ENCODE assay signal across 14 mouse cellular contexts in the genomic region with DNA sequence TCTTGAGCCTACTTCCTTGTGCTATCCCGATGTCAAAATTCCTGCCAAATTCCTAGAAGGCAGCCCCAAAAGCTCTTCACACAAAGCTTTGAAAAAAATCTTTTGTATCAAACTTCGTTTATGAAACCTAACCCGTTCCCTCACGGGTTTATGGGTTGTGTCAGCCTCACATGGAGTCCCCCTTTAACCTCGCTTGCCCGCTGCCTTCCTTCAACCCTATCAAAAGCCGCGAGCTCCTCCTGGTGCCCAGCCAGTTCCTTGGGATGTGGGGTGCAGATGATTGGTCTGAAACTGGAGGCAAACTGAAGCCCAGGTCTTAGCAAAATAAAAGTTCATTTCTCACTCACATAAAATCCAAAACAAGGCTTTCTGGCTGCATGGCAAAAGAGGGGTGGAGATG.
DNase-seq lines count a peak whose midpoint lies in the region; ATAC-seq and TF ChIP-seq lines count a peak whose summit lies in the region.
"Had no signal": no experiment of that assay in that cellular context is flagged by ENCODE, and none has a peak within 500 bp of the region (broad histone marks: within the 10 kb centered on the region; RNA-seq: fewer than 3 reads in every experiment).

No protein-coding gene starts in this region.

- H3K4me3 ChIP-seq in embryonic facial prominence, embryonic 12.5 days, result no peak overlapping the region
- H3K4me3 ChIP-seq in embryonic facial prominence, embryonic 10.5 days, result no peak overlapping the region
- H3K4me3 ChIP-seq in kidney, adult 2 months (ENCODE audit: insufficient read depth, low read depth, low read length), result no peak overlapping the region
- H3K4me3 ChIP-seq in kidney, embryonic 15.5 days (replicated peaks), result no peak overlapping the region
- H3K4me3 ChIP-seq in myocyte, result no peak overlapping the region
- H3K4me3 ChIP-seq: embryonic facial prominence, embryonic 13.5 days; forebrain, embryonic 13.5 days; limb, embryonic 12.5 days; megakaryocyte, embryonic 14.5 days had no signal

- no peak for ATAC-seq in embryonic facial prominence, embryonic 12.5 days (ENCODE audit: insufficient number of reproducible peaks, insufficient read depth, low FRiP score, low TSS enrichment)
- ATAC-seq in kidney, embryonic 15.5 days (replicated peaks; ENCODE audit: low FRiP score), result no peak
- ATAC-seq: forebrain, embryonic 13.5 days had no signal

- TF ChIP-seq CTCF in kidney, adult 2 months (conservative IDR thresholded peaks at IDR 0.05; ENCODE audit: insufficient read depth, insufficient read length, low read depth, low read length), result peak; percentile 24; the same call in 1 of the 2 replicates

- WGBS in embryonic facial prominence, embryonic 12.5 days, result 66% methylated on average over 8 of the region's 8 CpGs
- WGBS in embryonic facial prominence, embryonic 10.5 days, result 74% methylated on average over 8 of the region's 8 CpGs
- 28% methylated on average over 8 of the region's 8 CpGs for WGBS in kidney, adult 2 months
- 38% methylated on average over 8 of the region's 8 CpGs for WGBS in kidney, embryonic 15.5 days

- TF ChIP-seq POLR2A in kidney, adult 2 months (IDR thresholded peaks at IDR 0.05; ENCODE audit: low read depth, low read length), result no peak
- TF ChIP-seq POLR2A in myocyte (IDR thresholded peaks at IDR 0.05; ENCODE audit: insufficient read length, low read depth), result no peak

- peaks cover 5% of the 10 kb centered on the region; the same call in 1 of the 2 replicates for H3K4me1 ChIP-seq in embryonic facial prominence, embryonic 12.5 days
- H3K4me1 ChIP-seq in embryonic facial prominence, embryonic 10.5 days, result peaks cover 39% of the 10 kb centered on the region
- no peaks in the 10 kb centered on the region for H3K4me1 ChIP-seq in kidney, adult 2 months (ENCODE audit: control insufficient read depth, insufficient read depth, low read length)
- H3K4me1 ChIP-seq in kidney, embryonic 15.5 days, result peaks cover 22% of the 10 kb centered on the region
- H3K4me1 ChIP-seq: limb, embryonic 12.5 days; megakaryocyte, embryonic 14.5 days had no signal

- intact Hi-C loops in left cerebral cortex, postnatal 10 days (cut with DNase I), result loop anchor here (10.0 kb wide), 1 partner anchor 491 kb away; a partner anchor contains a TSS

- H3K36me3 ChIP-seq in embryonic facial prominence, embryonic 12.5 days, result no peaks in the 10 kb centered on the region
- H3K36me3 ChIP-seq in embryonic facial prominence, embryonic 10.5 days (replicated peaks), result no peaks in the 10 kb centered on the region
- H3K36me3 ChIP-seq in kidney, adult 2 months (ENCODE audit: control insufficient read depth, insufficient read depth, low read length), result no peaks in the 10 kb centered on the region
- no peaks in the 10 kb centered on the region for H3K36me3 ChIP-seq in kidney, embryonic 15.5 days
- no peaks in the 10 kb centered on the region for H3K36me3 ChIP-seq in myocyte (ENCODE audit: control insufficient read depth, insufficient read depth)
- H3K36me3 ChIP-seq: embryonic facial prominence, embryonic 13.5 days; G1E; limb, embryonic 12.5 days had no signal

- no peak for DNase-seq in embryonic facial prominence, embryonic 10.5 days (ENCODE audit: low spot score)
- no peak for DNase-seq in kidney, adult 2 months
- DNase-seq in urinary bladder, postnatal 10 days (ENCODE audit: low spot score), result peak; percentile 26
- DNase-seq in urinary bladder, postnatal 4 days (ENCODE audit: low spot score in 2 of 2), result no peak
- no peak for DNase-seq in left cerebral cortex, postnatal 10 days (ENCODE audit: extremely low spot score in 1 of 2, low spot score in 2 of 2)
- DNase-seq: right cerebral cortex, postnatal 25 days had no signal

- no peaks in the 10 kb centered on the region for H3K79me2 ChIP-seq in myocyte (ENCODE audit: control insufficient read depth, insufficient read depth)

- no peaks in the 10 kb centered on the region for H3K9me3 ChIP-seq in embryonic facial prominence, embryonic 12.5 days
- H3K9me3 ChIP-seq in embryonic facial prominence, embryonic 10.5 days, result no peaks in the 10 kb centered on the region
- H3K9me3 ChIP-seq in kidney, embryonic 15.5 days (replicated peaks), result no peaks in the 10 kb centered on the region
- H3K9me3 ChIP-seq: embryonic facial prominence, embryonic 13.5 days; forebrain, embryonic 13.5 days; limb, embryonic 12.5 days; megakaryocyte, embryonic 14.5 days had no signal

- H3K9ac ChIP-seq in embryonic facial prominence, embryonic 12.5 days, result no peak overlapping the region
- no peak overlapping the region for H3K9ac ChIP-seq in kidney, embryonic 15.5 days
- H3K9ac ChIP-seq: embryonic facial prominence, embryonic 13.5 days; forebrain, embryonic 13.5 days; limb, embryonic 12.5 days had no signal

- H3K27ac ChIP-seq in embryonic facial prominence, embryonic 12.5 days, result 0 out of 2 replicates have a peak overlapping the region, but pooled peaks have one; percentile 30
- H3K27ac ChIP-seq in embryonic facial prominence, embryonic 10.5 days (replicated peaks), result no peak overlapping the region
- H3K27ac ChIP-seq in kidney, adult 2 months (ENCODE audit: insufficient read depth, low read depth, low read length), result no peak overlapping the region
- no peak overlapping the region for H3K27ac ChIP-seq in kidney, embryonic 15.5 days
- H3K27ac ChIP-seq: embryonic facial prominence, embryonic 13.5 days; forebrain, embryonic 13.5 days had no signal

- no peak overlapping the region for H3ac ChIP-seq in myocyte (ENCODE audit: control insufficient read depth, insufficient read length)

- H3K4me2 ChIP-seq in embryonic facial prominence, embryonic 12.5 days (replicated peaks), result no peak overlapping the region
- H3K4me2 ChIP-seq in kidney, embryonic 15.5 days, result no peak overlapping the region
- H3K4me2 ChIP-seq in myocyte (ENCODE audit: low read depth), result peak overlapping the region; percentile 46
- H3K4me2 ChIP-seq: embryonic facial prominence, embryonic 13.5 days; forebrain, embryonic 13.5 days; limb, embryonic 12.5 days had no signal

- H3K27me3 ChIP-seq in embryonic facial prominence, embryonic 12.5 days, result no peaks in the 10 kb centered on the region
- H3K27me3 ChIP-seq in embryonic facial prominence, embryonic 10.5 days (replicated peaks; ENCODE audit: low read depth, poor library complexity, severe bottlenecking), result no peaks in the 10 kb centered on the region
- no peaks in the 10 kb centered on the region for H3K27me3 ChIP-seq in kidney, adult 2 months (replicated peaks; ENCODE audit: control insufficient read depth, insufficient read depth, low read length)
- H3K27me3 ChIP-seq in kidney, embryonic 15.5 days, result no peaks in the 10 kb centered on the region
- H3K27me3 ChIP-seq in myocyte (ENCODE audit: control insufficient read depth, insufficient read depth, insufficient read length), result no peaks in the 10 kb centered on the region
- H3K27me3 ChIP-seq: embryonic facial prominence, embryonic 13.5 days; forebrain, embryonic 13.5 days; limb, embryonic 12.5 days had no signal

TF ChIP-seq in myocyte, 11 proteins besides CTCF, POLR2A, EP300 and RAD21:
- TF ChIP-seq MYOG (IDR thresholded peaks at IDR 0.05; ENCODE audit: control insufficient read depth in 1 of 3, insufficient read depth in 1 of 3, insufficient read length in 2 of 3, low read depth in 2 of 3) (no peak), REST (IDR thresholded peaks at IDR 0.05; ENCODE audit: insufficient read depth, insufficient read length) (no peak), USF1 (IDR thresholded peaks at IDR 0.05; ENCODE audit: low read depth) (no peak), CEBPB (IDR thresholded peaks at IDR 0.05; ENCODE audit: insufficient read depth, poor library complexity, severe bottlenecking) (no peak), POLR2AphosphoS2 (IDR thresholded peaks at IDR 0.05; ENCODE audit: insufficient read length, low read depth) (no peak), TCF3 (IDR thresholded peaks at IDR 0.05; ENCODE audit: insufficient read length, low read depth) (no peak), MYOD1 (IDR thresholded peaks at IDR 0.05; ENCODE audit: control insufficient read depth in 1 of 3, insufficient read length in 2 of 3, low read depth in 2 of 3) (no peak), E2F4 (IDR thresholded peaks at IDR 0.05; ENCODE audit: insufficient read depth) (no peak), TCF12 (IDR thresholded peaks at IDR 0.05; ENCODE audit: insufficient read depth, poor library complexity, severe bottlenecking) (no peak), MAX (IDR thresholded peaks at IDR 0.05; ENCODE audit: low read depth) (no peak)
